Mouse (Mus musculus) liver, embryonic 15.5 days (tissue): ENCODE results near the gene Ccne1. TPM values are rescaled to one million over a fixed set of nuclear protein-coding genes. Genes with fewer than 3 reads are reported as not detected.

Experiments used
- ATAC-seq: fragments of 200-750 bp; cut with Nextera tagmentation; 2 replicates; pipeline ENCODE4 v1.8.0; 2017; ENCODE audit warnings: moderate number of reproducible peaks, mild to moderate bottlenecking, moderate library complexity; ENCODE audit not compliant: insufficient read depth
- H3K27ac ChIP-seq: fragments of 300-500 bp; sonication (generic); replicated peaks from 2 replicates; pipeline ENCODE4 v1.5.1; 2015; ENCODE audit warnings: mild to moderate bottlenecking, inconsistent platforms
- H3K27me3 ChIP-seq: fragments of 300-500 bp; sonication (generic); 2 replicates; pipeline ENCODE4 v1.6.1; 2015; ENCODE audit warnings: mild to moderate bottlenecking, inconsistent platforms
- H3K36me3 ChIP-seq: fragments of 300-500 bp; sonication (generic); replicated peaks from 2 replicates; pipeline ENCODE4 v1.6.1; 2015; ENCODE audit warnings: moderate library complexity, mild to moderate bottlenecking, inconsistent platforms
- H3K4me1 ChIP-seq: fragments of 300-500 bp; sonication (generic); replicated peaks from 2 replicates; pipeline ENCODE4 v1.6.1; 2015; ENCODE audit warnings: inconsistent platforms
- H3K4me2 ChIP-seq: fragments of 300-500 bp; sonication (generic); 2 replicates; pipeline ENCODE4 v1.6.1; 2015; ENCODE audit warnings: moderate library complexity, mild to moderate bottlenecking, inconsistent platforms
- H3K4me3 ChIP-seq: fragments of 300-500 bp; sonication (generic); replicated peaks from 2 replicates; pipeline ENCODE4 v1.5.1; 2015; ENCODE audit warnings: mild to moderate bottlenecking, inconsistent platforms
- H3K9ac ChIP-seq: fragments of 300-500 bp; sonication (generic); 2 replicates; pipeline ENCODE4 v1.6.1; 2015; ENCODE audit warnings: moderate library complexity, mild to moderate bottlenecking, inconsistent platforms
- H3K9me3 ChIP-seq: fragments of 300-500 bp; sonication (generic); replicated peaks from 2 replicates; pipeline ENCODE4 v1.6.1; 2016; ENCODE audit warnings: inconsistent platforms
- WGBS: fragments of 180-500 bp; shearing (Covaris S2); methylation state at CpG from one replicate; pipeline ENCODE4 v1.1.7; 2015; ENCODE audit warnings: mixed read lengths; ENCODE audit not compliant: insufficient replicate concordance; 5-methylcytosine and 5-hydroxymethylcytosine counted together
- polyA plus RNA-seq: library from polyadenylated mRNA; unstranded; fragments of >200 nt; fragmentation: Nextera tagmentation; extraction: Ambion mirVana; gene quantifications from 2 replicates; pipeline ENCODE4 v1.2.1, GENCODE M21; 2015

Gene Ccne1
- polyA plus RNA-seq, 1 experiment from 2014 or later, result 79.9 TPM

DNA sequence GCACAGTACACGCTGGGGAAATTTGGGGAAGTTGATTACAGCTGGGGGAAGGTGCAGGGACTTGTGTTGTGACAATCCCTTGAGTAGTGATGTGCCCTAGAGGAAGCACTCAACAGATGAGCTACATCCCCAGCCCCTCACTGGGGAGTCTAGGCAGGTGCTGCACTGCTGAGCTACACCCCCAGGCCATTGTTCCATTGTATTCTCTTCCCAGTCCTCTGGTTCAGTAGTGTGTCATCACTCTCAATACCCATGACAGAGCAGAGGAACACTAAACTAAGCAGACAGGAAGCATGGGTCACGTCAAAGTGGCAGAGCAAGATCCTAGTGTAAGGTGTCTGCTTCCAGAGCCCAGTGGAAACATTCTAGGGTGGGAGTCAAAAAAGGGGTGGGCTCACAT, 14.2 kb downstream of the Ccne1 start:
- no peak for ATAC-seq
- Histone ChIP-seq H3K4me1 (peaks cover 6% of the 10 kb centered on the region), H3K27me3 (no peaks in the 10 kb centered on the region), H3K9ac (no peak overlapping the region), H3K4me2 (no peak overlapping the region), H3K27ac (no peak overlapping the region), H3K36me3 (peaks cover 20% of the 10 kb centered on the region), H3K4me3 (no peak overlapping the region), H3K9me3 (no peaks in the 10 kb centered on the region)
- WGBS, result 32% methylated on average over 2 of the region's 2 CpGs

DNA sequence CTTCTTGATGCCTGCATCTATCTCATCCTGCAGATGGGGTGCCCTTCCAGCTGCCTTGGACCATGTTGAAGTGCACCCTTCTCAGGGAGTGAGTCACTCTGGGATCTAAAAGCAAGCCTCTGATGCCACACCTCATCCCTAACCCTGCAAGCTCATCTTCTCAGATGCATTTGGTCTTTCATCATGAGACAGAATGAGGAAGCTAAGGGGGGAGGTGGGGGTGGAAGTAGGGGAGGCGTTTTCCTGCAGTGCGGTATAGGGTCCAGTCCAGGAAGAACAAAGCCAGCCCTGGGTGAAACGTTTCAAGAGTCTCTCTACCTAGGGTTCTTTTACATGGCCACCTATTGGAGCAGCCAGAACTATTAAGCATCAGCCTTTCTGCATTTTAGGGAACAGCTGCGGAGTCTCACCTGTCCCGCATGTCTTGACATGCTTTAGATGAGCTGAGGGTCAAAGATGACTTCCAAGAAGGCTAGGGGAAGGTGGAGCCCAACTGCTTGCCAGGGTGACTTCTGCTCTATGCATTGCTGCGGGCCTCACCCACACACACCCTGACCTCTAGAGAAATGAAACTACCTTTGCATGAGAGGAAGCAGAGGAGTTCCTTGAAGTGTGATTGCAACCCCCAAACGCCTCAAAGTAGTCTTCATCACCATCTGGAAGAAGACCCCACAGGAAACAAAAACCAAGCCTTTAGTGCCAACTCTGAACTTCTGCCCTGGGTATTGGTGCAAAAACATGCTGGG, 17.2 kb downstream of the Ccne1 start:
- Histone ChIP-seq H3K27me3 (no peaks in the 10 kb centered on the region), H3K9me3 (no peaks in the 10 kb centered on the region), H3K36me3 (no peaks in the 10 kb centered on the region), H3K9ac (no peak overlapping the region), H3K27ac (0 out of 2 replicates have a peak overlapping the region, but pooled peaks have one; percentile 29), H3K4me2 (no peak overlapping the region; the same call in 1 of the 2 replicates), H3K4me3 (no peak overlapping the region), H3K4me1 (peaks cover 20% of the 10 kb centered on the region)
- no peak for ATAC-seq
- WGBS, result 34% methylated on average over 7 of the region's 7 CpGs

DNA sequence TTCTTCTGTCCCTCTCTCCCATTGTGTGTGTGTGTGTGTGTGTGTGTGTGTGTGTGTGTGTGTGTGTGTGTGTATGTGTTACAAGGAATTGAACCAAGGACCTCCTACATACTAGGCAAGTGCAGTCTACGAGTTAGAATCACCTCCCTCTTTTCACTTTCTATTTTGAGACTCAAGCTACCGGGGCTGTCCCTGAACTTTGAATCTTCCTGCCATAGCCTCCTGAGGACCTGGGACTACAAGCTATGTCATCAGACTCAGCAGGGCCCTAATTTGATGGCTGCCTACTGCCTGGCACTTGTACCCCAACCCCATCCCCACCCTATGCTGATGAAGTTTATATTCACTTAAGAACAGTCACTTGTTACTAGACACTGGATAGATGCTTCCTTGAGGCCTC, 18.9 kb downstream of the Ccne1 start:
- Histone ChIP-seq H3K4me2 (no peak overlapping the region), H3K4me1 (peaks cover 31% of the 10 kb centered on the region), H3K27ac (no peak overlapping the region), H3K9me3 (no peaks in the 10 kb centered on the region), H3K9ac (no peak overlapping the region), H3K4me3 (no peak overlapping the region), H3K27me3 (no peaks in the 10 kb centered on the region), H3K36me3 (no peaks in the 10 kb centered on the region)
- 25% methylated on average over 2 of the region's 2 CpGs for WGBS
- no peak for ATAC-seq

DNA sequence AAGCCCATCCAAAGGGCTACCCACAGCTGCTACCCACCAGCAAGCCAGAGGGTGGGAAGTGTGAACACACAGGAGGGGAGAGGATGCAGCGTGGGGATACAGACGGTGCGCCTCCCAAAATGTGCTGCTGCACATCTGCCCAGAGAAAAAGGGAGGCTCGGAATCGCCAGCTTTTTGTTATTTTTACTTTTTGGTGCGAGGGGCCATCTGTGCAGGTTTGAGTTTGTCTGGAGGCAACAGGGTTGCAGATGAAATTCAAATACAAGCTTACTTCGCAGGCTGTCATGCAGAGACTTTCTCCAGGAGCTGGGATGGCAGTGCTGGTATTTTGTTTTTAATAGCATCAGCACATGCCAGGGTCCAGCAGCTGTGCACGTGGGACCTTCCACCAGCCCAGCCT, 19.5 kb downstream of the Ccne1 start:
- no peaks in the 10 kb centered on the region for H3K36me3 ChIP-seq
- no peak for ATAC-seq
- H3K9me3 ChIP-seq, result no peaks in the 10 kb centered on the region
- peaks cover 28% of the 10 kb centered on the region for H3K4me1 ChIP-seq
- H3K27ac ChIP-seq, result no peak overlapping the region
- 73% methylated on average over 8 of the region's 8 CpGs for WGBS
- no peak overlapping the region for H3K4me3 ChIP-seq
- no peak overlapping the region for H3K4me2 ChIP-seq
- H3K27me3 ChIP-seq, result no peaks in the 10 kb centered on the region
- H3K9ac ChIP-seq, result no peak overlapping the region

DNA sequence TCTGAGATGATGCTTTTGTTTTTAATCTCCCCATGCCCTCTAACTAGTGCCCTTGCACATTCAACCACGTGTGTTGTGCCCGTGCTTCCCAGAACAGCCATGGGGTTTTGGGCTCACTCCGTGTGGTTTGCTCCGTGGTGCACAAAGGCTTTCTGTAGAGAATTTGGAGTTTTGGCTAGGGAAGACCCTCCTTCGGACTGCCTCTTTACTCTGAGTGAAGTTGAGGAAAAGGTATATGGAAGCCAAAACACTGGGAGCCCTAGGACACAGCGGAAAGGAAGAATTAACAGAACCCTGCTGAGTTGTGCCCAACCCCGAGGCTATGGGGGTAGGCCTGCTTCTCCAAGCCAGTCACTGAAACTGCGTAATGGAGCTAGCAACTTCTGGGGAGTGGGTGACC, 20.9 kb downstream of the Ccne1 start:
- H3K27me3 ChIP-seq, result no peaks in the 10 kb centered on the region
- peak overlapping the region; percentile 90; the same call in 1 of the 2 replicates for H3K4me2 ChIP-seq
- no peaks in the 10 kb centered on the region for H3K36me3 ChIP-seq
- H3K4me1 ChIP-seq, result peaks cover 28% of the 10 kb centered on the region
- no peak overlapping the region for H3K27ac ChIP-seq
- 60% methylated on average over 8 of the region's 8 CpGs for WGBS
- H3K4me3 ChIP-seq, result no peak overlapping the region
- no peaks in the 10 kb centered on the region for H3K9me3 ChIP-seq
- no peak for ATAC-seq
- no peak overlapping the region for H3K9ac ChIP-seq

DNA sequence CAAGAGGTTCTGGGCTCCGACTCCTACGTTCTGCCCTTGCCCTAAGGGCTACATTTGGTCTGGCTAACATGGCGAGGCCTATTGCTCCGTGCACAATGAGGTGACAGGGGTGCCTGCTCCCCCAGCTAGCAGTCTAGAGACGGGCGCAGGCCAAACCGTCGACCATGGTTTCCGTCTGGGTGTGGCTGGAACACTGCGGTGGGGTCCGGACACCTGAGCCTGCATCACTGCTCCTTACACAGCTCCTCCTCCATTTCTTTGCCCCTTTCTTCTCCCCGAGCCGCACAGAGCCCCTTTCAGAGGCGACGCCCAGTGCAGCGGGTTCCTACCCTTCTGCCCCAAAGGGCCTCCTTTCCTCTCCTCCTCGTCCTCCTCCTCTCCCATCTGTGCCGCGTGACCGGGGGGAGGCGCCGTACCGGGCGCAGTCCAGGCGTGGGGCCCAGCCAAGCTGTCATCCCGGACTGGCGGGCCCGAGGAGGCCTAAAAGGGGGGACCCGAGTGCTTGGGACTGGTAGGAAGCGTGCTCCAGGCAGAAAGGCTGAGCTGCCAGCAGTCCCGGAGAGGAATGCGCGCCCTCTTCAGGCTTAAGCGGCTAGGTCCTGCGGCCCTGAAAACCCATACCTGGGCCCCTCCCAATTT, 21.6 kb downstream of the Ccne1 start:
- Histone ChIP-seq H3K9me3 (no peaks in the 10 kb centered on the region), H3K4me3 (peak overlapping the region; percentile 62), H3K4me2 (peak overlapping the region; percentile 90), H3K36me3 (no peaks in the 10 kb centered on the region), H3K4me1 (peaks cover 28% of the 10 kb centered on the region), H3K9ac (peak overlapping the region; percentile 41), H3K27ac (0 out of 2 replicates have a peak overlapping the region, but pooled peaks have one; percentile 21), H3K27me3 (no peaks in the 10 kb centered on the region)
- under 1% methylated on average over 35 of the region's 35 CpGs for WGBS
- peak; percentile 10 for ATAC-seq

DNA sequence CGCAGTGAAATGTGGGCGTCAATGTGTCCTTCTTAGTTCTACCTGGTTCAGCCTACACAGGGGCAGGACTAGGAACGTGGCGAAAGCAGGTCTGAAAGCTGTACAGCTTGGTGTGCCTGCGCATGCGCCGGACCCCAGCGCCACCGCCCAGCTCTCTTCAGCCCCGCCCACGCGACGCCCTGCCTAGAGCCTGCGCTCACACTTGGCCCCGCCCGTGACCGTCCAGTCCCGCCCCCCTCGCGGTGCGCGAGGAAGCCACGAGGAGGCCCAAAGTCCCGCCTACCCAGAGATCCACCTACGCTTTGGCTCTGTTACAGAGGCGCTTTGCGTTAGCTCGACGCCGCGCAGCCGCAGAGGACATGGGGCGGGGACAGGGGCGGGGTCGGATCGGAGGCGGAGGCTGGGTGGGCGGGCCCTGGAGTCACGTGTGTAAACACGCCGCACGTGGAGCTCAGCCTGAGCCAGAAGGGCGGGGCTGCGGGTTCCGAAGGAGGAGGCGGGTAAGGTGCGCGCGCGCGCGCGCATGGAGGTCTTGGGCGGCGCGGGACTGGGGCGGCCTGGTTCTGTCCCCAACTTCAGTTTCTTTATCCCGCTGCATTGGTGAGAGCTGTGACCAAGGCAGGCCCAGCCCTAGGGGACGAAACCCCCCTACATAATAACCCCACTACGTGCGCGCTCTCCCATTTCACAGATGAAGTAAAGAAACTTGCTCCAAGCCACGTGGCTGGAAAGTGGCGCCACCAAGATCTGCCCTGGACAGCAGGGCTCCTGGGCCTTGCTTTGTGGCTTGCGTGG, 22.4 kb downstream of the Ccne1 start:
- Histone ChIP-seq H3K4me1 (peaks cover 28% of the 10 kb centered on the region), H3K4me2 (peak overlapping the region; percentile 90), H3K36me3 (no peaks in the 10 kb centered on the region), H3K9ac (peak overlapping the region; percentile 41), H3K4me3 (peak overlapping the region; percentile 62), H3K27me3 (no peaks in the 10 kb centered on the region), H3K9me3 (no peaks in the 10 kb centered on the region), H3K27ac (peak overlapping the region; percentile 61; the same call in 1 of the 2 replicates)
- under 1% methylated on average over 65 of the region's 65 CpGs for WGBS
- ATAC-seq, result peak; percentile 96

DNA sequence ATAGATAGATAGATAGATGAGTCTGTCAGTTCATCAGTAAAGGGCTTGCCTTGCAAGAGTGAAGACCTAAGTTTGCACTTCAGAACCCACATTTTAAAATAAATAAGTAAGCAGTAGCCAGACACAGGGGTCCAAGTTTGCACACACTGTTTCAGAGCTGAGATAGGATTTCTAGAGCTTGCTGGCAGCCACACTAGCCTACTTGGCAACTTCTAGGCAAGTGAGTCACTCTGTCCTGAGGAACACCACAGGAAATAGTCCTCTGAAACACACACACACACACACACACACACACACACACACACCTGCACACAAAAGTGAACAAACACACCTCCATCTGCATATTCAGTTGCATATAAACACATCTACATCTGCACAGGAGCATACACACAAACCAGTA, 24.4 kb downstream of the Ccne1 start:
- H3K4me2 ChIP-seq, result no peak overlapping the region
- H3K9ac ChIP-seq, result no peak overlapping the region
- no peak for ATAC-seq
- H3K27me3 ChIP-seq, result no peaks in the 10 kb centered on the region
- peaks cover 25% of the 10 kb centered on the region for H3K4me1 ChIP-seq
- H3K4me3 ChIP-seq, result no peak overlapping the region
- no peaks in the 10 kb centered on the region for H3K36me3 ChIP-seq
- no peak overlapping the region for H3K27ac ChIP-seq
- H3K9me3 ChIP-seq, result no peaks in the 10 kb centered on the region

DNA sequence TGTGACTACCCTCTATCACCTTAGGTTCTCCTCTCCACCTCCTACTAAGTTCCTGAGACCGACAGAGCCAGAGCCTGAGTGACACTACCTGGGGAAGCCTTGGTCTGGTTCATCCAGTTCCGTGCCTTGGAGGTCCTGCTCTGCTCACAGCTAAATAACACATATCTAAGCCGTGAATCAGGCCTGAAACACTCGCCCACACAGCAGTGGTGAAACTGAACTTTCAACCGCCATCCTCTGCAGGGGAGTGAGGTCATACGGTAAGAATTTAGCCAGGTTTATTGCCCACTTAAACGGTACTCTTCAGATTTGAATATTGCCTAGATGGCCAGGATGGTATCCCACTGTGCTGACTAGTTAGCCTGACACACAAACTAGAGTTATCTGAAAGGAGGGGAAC, 30.1 kb downstream of the Ccne1 start:
- no peaks in the 10 kb centered on the region for H3K9me3 ChIP-seq
- H3K27me3 ChIP-seq, result peaks cover 24% of the 10 kb centered on the region
- H3K4me3 ChIP-seq, result no peak overlapping the region
- no peak overlapping the region for H3K4me2 ChIP-seq
- WGBS, result 44% methylated on average over 7 of the region's 7 CpGs
- H3K4me1 ChIP-seq, result no peaks in the 10 kb centered on the region
- H3K36me3 ChIP-seq, result no peaks in the 10 kb centered on the region
- no peak overlapping the region for H3K9ac ChIP-seq
- no peak for ATAC-seq
- no peak overlapping the region for H3K27ac ChIP-seq

DNA sequence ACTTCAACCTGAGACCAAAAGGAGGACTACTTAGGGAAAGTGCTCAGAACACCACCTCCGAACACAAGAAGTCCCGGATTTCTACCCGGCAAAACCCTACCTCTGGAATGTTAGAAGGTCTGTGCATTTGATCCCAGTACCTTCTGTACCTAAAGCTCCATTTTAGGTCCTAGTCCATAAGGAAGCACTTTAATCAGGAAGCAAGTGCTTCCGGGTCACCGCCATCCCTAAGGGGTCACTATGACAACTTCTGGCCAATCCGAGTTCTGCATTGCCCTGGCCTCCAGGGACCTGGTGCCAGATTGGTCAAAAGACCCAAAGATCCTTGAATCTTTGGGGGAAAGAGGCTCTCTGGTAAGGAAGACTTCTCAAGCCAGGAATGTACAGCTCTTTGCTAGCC, 31.8 kb downstream of the Ccne1 start:
- H3K27me3 ChIP-seq, result peaks cover 24% of the 10 kb centered on the region
- 60% methylated on average over 6 of the region's 6 CpGs for WGBS
- no peaks in the 10 kb centered on the region for H3K36me3 ChIP-seq
- ATAC-seq, result no peak
- no peak overlapping the region for H3K4me2 ChIP-seq
- no peaks in the 10 kb centered on the region for H3K4me1 ChIP-seq
- H3K9me3 ChIP-seq, result no peaks in the 10 kb centered on the region
- no peak overlapping the region for H3K4me3 ChIP-seq
- no peak overlapping the region for H3K27ac ChIP-seq
- H3K9ac ChIP-seq, result no peak overlapping the region

DNA sequence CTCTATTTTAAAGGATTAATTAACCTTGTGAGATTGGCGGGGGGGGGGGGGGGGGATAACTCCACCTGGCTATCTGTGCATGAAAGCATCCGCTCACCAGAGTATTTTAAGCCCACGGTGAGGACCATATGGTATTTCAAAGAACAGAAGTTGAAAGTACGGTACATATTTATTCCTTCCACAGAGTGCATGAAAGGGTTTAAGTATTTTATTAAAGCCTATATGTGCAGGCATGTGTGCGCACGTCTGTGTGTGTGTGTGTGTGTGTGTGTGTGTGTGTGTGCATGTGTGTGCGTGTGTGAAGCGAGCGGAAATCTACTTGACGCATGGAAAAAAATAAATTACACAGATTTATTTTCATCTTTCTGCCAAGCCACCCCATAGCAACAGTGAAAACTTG, 32.4 kb downstream of the Ccne1 start:
- H3K9ac ChIP-seq, result no peak overlapping the region
- H3K27me3 ChIP-seq, result peaks cover 24% of the 10 kb centered on the region
- no peak overlapping the region for H3K4me3 ChIP-seq
- no peaks in the 10 kb centered on the region for H3K4me1 ChIP-seq
- H3K4me2 ChIP-seq, result no peak overlapping the region
- H3K36me3 ChIP-seq, result no peaks in the 10 kb centered on the region
- no peak for ATAC-seq
- no peak overlapping the region for H3K27ac ChIP-seq
- H3K9me3 ChIP-seq, result no peaks in the 10 kb centered on the region
- WGBS, result 48% methylated on average over 10 of the region's 10 CpGs
